Mouse (Mus musculus) layer of hippocampus, adult 8-10 months (tissue): Measurements from ENCODE around the gene Nlgn1. TPM values are rescaled to one million over a fixed set of nuclear protein-coding genes. Genes with fewer than 3 reads are reported as not detected.
A peak's percentile ranks its signal among the peaks of the same experiment; 100 is the strongest.

ENCODE experiments used
- DNase-seq, 2 experiments: peaks; one replicate each; pipeline ENCODE4 v3.0.0; 2022; ENCODE audit warnings: low spot score in 2 of 2
- total RNA-seq, 4 experiments: library from RNA; stranded (reverse); gene quantifications; 2 replicates each; pipeline ENCODE4 v1.2.4; 2022

Gene Nlgn1
- total RNA-seq, 4 experiments from 2014 or later: 97.6 to 106 (median 102) TPM

DNA sequence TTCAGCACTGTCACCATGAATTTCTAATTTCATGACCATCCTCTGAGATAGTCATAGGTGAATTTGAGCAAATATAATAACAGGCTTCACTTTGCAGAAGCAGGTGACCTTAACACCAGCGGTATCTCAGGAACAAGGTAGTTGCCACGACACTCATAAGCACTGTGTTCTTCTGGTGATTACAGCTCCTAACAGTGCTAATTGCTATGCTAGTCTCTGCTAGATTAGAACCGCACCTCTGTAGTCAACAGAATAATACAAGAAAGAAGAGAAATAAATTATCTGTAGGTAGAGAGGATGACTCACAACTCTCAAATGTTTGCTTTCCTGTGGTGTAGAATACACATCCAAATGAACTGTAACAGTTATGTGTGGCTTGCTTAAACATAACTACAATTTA lies 129.6 kb downstream of the Nlgn1 start:
- DNase-seq: no peak

DNA sequence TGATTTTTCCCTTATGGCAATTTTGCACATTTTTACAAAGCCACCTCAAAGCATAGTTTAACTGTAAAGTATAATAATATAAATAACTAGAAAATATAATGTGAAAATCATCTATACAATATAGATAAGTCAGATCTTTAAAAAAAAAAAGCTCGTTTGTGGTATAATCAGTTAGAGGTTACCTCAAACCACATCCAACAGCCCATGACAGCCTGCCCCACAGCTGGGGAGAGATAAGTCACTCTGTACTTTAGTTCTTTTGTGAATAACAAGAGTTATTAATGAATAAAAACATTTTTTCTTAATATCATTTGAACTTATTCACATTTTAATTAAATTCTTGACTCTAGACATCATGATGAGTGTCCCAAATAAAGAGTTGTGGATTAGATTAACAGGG lies 130.8 kb downstream of the Nlgn1 start:
- no peak for DNase-seq

DNA sequence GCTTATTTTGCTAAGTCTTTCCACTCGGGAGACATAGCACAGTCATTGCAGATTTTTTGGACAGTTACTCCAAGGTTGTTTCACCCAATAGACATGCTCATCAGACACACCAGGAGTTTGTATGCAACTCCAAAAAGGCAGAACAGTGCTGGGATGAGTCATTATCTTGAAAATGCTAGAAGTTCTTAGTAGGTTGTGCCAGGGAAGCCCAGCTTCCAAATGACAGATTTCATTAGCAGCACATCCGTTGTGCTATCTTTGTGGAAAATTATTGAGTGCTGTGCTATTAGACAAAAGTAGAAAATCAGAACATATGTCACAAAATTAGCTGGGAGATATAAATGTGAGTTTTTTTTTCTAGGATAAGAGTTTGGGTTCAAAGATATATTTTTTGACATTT lies 137.3 kb downstream of the Nlgn1 start:
- DNase-seq: no peak

DNA sequence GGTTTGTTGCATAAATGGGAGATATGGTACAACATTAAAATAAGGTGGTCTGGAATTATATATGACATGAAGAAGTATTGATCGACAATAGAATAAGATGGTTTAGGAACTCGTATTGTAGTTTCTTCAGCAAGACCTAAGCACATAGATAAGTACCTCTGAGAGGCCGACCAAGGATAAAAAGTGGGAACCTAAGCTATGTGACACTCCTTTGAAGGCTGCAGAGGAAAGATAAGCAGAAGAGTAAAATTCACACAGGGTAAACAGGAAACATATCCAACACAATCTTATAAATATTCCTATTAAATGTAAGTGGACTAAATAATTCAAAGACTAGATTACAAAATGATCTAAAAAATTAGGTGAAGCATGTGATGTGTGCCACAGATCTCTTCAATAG lies 151.2 kb downstream of the Nlgn1 start:
- DNase-seq: no peak

DNA sequence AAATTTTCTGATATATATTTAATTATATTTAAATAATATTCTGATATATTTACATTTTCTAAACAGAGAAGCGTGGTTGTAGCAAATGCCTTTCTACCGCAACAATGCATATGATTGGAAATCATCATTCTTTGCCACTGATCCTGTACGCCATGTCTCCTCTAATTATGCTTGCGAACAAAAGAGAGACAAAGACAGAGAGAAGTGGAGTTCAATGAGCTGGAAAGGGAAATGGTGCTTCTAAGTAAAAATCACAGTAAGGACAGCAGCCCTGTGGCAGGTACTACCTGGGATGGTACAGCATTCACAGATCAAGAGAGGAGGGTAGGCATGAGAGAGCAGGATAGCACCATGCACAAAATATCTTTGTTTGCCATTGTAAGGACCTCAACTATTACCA lies 156.9 kb downstream of the Nlgn1 start:
- no peak for DNase-seq

DNA sequence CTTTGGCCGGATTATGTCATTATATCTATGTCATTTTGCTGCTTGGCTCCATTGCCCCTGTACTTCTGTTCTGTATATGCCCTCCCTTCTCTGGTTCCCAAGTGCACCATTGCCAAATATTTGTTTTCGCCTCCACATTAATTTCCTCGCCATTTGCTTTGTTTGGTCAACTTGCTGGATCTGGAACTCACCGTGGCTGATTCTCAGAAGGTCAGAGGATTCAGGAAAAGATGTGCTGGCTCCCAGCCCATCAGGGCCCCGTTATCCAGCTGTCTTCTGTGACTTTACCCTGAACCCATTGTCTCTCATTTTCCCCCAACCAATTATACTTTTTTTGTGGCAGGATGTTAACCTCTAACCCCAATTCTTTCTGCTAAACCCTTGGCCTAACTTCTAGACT lies 158.0 kb downstream of the Nlgn1 start:
- no peak for DNase-seq

DNA sequence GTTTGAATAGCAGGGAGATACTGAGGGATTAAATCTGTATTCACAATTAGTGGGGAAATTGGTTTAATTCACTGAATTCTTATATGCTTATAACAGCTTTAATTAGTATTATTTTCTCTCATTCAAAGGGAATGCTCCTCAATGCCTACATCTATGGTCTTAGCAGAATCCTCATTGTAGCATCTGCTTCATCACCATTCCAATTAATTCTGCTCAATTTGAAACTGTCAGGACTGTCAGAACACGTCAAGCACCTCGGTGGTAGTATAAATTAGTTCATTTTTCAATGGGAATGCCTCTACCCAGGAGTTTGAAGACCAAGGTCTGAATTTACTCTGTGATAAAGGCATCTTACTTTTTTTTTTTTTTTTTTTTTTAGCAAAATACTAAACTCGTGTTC lies 158.6 kb downstream of the Nlgn1 start:
- DNase-seq: no peak

DNA sequence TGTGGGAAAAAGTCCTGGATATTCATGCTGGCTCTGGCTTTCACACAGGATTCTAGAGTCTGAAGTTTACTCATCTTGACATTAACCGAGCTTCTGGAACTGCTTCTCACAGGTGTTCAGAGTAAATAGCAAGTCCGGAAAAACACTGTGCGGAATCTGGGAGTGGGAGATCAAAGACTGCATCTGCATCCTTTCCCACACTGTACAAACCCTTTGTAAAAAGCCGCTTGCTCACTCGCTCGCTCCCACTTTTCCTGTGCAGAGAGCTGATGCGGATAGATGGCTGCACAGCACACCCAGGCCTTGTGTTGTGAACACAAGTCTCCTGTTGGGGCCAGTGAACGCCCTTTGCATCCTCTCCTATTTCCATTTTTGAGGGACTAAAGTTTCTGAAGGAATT lies 165.5 kb downstream of the Nlgn1 start:
- no peak for DNase-seq

DNA sequence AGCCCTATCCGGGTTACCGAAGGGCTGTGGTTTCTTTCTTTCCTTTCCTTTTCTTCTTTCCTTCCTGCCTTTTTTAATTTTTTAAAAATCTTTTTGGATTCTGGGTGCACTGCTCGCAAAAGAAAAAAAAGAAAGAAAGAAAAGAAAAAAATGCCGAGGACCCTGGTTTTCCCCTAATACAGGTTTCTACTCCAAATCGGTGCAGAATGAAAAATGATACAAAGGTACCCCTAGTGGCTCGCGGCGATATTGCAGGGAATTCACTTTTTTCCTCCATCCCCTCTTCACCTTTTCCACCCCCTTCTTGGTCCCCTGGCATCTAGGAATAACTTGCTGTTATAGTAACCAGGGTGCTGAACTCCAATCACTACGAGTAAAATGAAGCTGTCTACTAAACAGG lies 178.5 kb downstream of the Nlgn1 start:
- DNase-seq: peak; percentile 48 to 81

DNA sequence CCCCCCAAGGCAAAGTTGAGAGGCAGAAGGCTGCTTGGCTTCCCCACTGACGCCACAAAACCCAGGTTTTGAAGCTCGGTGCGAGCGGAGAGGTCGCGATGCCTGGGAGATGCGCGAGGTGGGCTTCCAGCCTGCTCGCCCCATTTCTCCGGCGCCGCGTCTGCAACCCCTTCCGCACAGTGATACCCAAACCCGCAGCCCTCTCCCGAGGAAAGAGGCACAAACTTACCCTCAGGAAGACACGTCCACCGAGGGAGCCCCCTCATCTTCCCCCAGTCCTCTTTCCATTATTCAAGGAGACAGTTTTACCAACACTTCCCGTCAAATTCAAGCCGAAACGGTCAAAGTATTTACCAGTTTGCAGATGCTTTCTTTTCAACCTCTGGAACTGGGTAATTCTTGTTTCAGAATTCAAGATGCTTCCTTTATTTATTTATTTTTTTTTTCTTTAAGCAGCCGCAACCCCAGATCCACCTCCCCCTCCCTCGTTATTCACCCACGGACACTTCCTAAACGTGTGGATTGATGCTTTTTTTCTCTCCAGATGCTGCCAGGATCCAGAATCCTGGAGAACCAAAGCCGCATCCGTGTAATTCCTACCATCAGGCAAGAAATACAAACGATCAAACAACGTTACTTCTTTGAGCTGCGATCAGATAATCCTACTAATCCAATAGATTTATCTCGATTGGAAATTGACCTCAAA lies 179.1 kb downstream of the Nlgn1 start:
- DNase-seq: peak in 1 of 2 experiments; percentile 38

DNA sequence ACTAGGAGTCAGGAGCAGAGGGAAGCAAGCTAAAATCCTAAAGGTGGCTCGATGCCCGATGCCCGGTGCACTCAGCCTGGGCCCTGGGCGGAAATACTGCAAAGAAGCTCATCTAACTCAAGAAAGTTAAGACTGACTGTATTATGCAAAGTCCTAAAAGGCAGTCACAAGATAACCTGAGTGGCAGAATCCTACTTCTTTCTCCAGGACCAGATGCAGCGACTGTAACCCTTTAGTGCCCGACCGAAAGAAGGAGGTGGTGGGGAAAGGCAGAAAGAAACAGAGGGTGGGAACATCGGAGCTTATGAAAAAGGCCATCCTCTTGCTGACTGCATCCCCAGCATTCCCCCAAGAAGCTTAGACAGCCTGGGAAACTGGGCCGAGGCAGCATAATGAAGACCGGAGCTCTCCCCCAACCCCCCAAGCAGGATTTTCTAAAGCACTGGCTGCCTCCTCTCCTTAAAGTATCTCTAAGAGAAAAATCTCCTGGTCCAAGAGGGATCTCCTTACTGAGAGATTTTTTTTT lies 179.7 kb downstream of the Nlgn1 start:
- peak; percentile 33 to 39 for DNase-seq

DNA sequence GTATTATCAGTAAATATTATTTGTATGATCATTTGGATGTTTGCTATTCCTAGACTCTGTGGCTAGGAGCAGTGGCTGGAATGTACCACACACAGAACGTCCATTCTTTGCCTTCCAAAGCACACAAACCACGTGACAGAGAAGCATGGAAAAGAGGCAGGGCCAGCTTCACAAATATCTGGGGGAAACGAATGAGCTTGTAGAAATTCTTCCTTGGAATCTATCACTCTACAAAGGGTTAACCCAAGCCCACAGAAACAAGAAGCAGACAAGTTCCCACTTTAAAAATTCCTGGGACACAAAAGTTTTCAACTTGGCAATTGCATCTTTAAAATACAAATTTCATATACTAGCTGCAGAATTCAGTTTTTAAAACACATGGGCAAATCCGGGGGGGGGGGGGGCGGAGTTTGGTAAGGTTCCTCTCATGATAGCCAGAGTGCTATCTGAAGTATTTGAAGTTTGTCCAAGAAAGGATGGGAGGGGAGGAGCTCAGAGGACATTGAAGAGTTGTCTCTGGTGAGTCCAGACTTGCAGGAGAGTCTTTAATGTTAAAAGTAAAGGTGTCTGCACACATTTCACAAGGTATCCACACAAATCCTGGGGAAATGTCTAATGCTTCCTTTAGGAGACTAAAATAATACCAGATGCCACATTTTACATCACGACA lies 180.8 kb downstream of the Nlgn1 start:
- no peak for DNase-seq

DNA sequence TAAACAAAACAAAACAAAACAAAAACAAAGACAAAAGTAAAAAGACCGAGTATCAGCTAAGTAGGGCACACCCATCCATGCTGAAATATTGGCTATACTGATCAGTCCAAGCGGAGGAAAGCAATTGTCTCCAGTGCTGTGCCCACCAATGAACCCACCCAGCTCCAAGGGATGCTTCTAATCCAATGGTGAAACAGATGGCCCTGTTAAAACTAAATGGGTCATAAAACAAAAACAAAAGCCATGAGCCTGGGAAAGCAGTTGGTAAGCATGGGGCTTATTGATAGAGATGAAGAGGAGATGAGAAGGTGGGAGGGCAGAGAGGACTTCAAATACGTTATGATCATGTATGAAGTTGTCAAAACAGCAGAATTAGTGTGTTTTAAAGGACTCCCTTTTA lies 186.1 kb downstream of the Nlgn1 start:
- no peak for DNase-seq

DNA sequence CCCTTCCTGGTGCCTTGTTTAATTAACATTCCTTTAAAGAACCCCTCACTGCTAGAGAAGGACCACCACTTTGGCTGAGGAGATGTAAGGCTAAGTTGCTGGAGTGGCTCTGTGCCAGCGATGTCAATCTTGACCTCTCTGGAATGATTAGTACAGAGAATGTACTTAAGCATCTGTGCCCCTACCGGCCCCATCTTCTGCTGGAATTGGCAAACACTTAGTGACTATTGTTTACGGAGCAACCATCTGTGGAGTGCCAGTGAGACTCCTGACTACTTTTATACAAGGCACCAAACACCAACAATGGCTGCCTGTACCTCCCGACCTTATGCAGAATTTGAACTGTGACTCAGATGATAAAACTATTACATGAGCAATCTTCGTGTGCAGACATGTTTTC lies 186.8 kb downstream of the Nlgn1 start:
- no peak for DNase-seq

DNA sequence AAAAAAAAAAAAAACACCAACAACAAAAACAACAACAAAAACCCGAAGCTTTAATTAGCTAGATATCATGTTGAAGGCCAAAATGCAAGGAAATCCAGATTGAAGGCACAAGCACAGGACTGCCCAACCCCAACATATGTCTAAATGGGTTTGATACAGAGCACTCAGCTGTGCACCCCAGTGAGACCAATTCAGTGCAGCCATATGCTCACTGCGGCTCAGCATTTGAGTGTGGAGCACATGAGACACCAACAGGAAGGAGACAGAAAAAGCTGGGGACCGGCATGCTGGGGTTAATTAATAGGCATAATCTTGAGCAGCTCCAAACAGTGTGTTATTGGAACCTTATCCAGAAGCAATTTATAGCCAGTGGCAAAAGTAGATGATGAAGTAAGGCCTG lies 190.7 kb downstream of the Nlgn1 start:
- peak in 1 of 2 experiments; percentile 19 for DNase-seq

DNA sequence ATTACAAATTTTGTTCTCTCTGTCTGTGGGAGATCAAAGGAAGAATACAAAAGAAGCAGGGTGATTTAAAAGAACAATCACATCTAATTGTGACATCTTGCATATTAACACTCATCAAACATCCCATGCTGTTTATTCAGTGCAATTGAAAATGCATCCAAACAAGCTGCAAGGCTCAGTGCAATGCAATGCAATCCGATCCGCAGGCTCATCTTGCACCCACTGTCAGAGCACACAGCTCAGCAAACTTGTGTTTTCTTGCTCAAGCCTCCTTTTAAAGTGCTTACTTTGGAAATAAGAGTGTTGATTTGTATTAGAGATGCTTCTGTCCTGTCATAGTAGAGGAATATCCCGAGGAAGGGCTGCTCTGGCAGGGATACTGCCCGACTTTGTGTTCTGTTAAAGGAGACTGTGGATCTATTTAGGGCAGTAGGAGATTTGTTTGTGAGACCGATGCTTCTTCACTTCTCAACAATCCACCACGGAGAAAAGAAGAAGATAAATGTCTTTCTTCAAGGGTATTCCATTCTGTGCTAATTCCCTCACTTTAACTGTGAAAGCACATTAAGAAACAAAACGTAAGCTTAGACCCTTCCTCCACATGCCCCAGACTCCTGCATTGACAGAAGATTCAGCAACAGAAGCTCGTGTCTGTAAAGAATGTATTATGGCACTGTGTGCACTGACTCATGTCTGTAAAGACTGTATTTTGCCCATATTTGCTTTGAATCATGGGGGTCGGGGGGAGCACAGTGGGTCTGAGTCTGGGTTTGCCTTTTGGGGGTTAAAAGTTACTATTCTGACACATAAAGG lies 197.2 kb downstream of the Nlgn1 start:
- DNase-seq: no peak

DNA sequence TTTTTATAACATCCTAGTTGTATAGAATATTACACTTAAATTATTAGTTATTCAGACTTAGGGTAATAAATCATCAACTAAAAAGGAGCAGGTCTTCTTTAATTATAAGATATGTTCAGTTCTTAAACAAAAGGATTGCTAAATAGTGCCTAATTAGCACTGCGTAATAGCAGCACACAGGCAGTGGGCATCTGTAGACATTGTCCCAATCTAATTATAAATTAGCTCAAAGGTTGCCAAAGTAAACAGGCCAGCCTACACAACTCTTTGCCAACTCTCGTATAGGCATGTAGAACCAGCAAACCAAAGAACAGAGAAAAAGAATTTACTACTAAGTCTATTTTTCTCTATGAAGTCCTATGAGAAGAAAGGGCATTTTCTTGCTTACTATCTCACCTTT lies 201.3 kb downstream of the Nlgn1 start:
- DNase-seq: no peak

DNA sequence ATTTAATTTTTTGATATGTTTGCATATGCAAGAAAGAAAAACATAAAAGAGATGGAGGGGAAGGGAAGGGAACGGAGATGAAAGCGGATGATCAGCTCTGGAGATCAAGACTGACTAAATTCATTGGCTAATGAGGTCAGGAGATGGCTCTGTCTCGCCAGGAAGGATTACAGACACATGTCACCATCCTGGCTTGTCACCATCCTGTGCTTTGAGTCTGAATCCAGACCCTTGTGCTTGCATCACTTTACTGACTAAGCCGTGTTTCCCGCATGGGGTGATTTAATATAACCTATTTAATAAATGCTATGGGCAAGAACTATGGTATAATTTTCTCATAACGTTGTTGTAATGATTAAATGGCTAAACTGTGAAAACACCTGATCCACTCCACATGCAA lies 202.8 kb downstream of the Nlgn1 start:
- no peak for DNase-seq

DNA sequence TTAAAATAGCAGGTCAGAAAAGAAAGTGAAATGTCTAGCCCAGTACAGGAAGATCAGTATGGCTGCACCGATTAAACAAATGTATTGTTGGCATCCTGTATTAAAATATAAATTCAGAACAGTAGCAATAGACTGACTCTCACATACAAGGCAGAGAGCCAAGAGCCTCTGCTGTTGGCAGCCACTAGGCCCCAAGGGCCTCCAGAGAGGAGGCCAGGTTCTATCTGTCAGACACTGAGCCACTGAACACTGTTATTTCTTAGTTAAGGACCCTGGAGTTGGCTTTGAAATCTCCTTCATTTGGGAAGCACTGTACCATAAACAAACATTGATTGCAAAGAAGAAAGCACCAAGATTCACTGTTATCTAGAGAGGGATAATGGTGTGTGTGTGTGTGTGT lies 215.2 kb downstream of the Nlgn1 start:
- DNase-seq: no peak

DNA sequence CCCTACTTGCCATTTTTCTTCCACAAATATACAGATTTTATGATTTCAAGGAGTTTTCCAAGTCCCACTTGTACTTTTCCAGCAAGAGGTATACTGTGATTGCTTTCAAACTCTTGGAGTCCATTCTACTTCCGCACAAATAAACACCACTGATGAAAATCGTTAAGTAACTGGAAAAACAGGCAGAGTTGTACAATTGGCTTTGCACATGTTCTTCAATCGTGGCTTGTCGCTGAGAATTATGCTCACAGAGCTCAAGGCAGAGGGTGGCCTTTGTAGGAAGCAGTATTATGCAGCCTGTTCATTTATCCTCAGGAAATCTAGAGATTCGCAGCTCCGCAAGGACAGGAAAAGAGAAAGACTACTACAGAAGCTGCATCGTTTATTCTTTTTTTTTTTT lies 225.9 kb downstream of the Nlgn1 start:
- no peak for DNase-seq

DNA sequence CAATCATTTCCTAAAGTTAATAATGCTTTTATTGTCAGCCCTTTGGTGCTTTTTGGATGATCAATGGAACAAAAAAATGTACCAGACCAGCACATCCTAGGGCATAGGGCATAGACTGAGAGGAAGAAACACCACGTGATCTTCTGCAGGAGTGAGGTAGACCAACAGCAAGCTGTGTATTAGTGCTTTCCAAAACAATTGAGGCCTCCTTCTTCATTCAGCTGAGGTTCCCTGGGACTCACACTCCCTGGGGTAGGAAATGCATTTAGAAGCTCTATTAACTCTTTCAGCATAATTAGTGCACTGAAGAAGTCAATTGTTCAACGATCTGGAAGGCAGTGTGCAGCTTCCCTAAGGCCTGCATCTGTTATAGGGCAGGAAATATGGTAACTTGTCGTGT lies 226.7 kb downstream of the Nlgn1 start:
- DNase-seq: no peak

DNA sequence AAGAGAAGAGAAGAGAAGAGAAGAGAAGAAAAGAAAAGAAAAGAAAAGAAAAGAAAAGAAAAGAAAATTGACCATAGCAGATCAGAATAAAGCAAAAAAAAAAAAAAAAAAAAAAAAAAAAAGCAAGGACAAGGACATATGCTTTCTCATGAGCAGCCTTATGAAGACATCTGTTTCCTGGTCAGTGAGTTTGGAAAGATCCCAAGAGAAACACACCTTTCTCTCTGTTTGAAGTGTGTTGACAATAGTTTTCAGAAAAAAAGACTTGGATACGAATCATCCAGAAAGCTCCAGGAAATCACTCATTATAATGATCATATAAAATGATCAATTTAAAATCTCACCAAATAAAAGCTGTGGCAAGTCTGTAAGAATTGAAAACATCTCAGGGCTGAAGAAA lies 230.0 kb downstream of the Nlgn1 start:
- DNase-seq: no peak
